Mouse (Mus musculus): ENCODE measurements around the gene Med15. TPM values are rescaled to one million over a fixed set of nuclear protein-coding genes. Genes with fewer than 3 reads are reported as not detected.

Med15 gene
- total and polyA plus RNA-seq, 2 experiments from 2014 or later = 18.6 to 40.2 TPM

DNA sequence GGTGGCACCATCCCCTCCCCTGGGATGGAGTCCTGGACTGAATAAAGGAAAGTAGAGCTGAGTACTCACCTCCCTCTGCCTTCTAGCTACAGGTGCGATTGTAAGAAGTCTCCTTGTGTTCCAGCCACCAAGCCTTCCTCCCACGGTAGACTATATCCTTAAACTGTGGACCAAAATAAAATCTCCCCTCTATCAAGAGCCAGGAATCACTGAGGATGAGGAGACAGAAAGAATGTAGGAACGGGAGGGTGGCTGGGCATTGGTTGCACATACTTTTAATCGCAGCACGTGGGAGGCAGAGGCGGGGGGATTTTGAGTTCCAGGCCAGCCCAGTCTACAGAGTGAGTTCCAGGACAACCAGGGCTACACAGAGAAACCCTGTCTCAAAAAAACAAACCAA lies 260 bp downstream of the Med15 start:
- Histone ChIP-seq H3K9ac (replicated peaks; ENCODE audit: low read depth, low read length) (no peak overlapping the region), H3K36me3 (replicated peaks; ENCODE audit: control insufficient read depth, insufficient read depth, low read length) (no peaks in the 10 kb centered on the region), H3K27me3 (ENCODE audit: control insufficient read depth, insufficient read depth, low read length) (no peaks in the 10 kb centered on the region), H3K4me1 (ENCODE audit: control insufficient read depth, insufficient read depth) (no peaks in the 10 kb centered on the region), H3K4me2 (ENCODE audit: low read depth, low read length) (no peak overlapping the region), H3K27ac (ENCODE audit: low read depth) (no peak overlapping the region), H3K4me3 (ENCODE audit: low read depth, low read length) (no peak overlapping the region), H3K9me3 (replicated peaks; ENCODE audit: control insufficient read depth, low read length) (no peaks in the 10 kb centered on the region)
- DNase-seq (ENCODE audit: low spot score) (no peak), ATAC-seq (ENCODE audit: insufficient read depth, low read depth) (no peak)
- WGBS = 56% methylated on average over 6 of the region's 6 CpGs
- TF ChIP-seq CTCF (IDR thresholded peaks at IDR 0.05; ENCODE audit: low read depth) (no peak), EP300 (IDR thresholded peaks at IDR 0.05; ENCODE audit: low read depth) (no peak)

DNA sequence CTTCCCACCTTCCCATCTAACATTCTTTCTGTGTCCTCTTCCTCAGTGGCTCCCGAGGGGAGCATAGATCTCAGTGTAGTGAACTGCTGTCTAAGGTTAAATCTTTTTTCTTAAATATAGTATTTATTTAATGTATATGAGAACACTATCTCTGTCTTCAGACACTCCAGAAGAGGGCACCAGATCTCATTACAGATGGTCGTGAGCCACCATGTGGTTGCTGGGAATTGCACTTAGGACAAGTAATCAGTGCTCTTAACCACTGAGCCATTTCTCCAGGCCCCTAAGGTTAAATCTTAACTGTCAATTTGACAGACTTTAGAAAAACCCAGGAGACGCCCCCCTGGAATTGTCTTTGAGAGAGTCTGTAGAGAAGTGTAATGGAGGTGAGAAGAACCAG lies 670 bp downstream of the Med15 start:
- H3K4me3 ChIP-seq (ENCODE audit: low read depth, low read length) = no peak overlapping the region
- no peaks in the 10 kb centered on the region for H3K9me3 ChIP-seq (replicated peaks; ENCODE audit: control insufficient read depth, low read length)
- 0 out of 2 replicates have a peak, but pooled peaks have one; percentile 9 for TF ChIP-seq CTCF (IDR thresholded peaks at IDR 0.05; ENCODE audit: low read depth)
- TF ChIP-seq EP300 (IDR thresholded peaks at IDR 0.05; ENCODE audit: low read depth) = no peak
- H3K27ac ChIP-seq (ENCODE audit: low read depth) = no peak overlapping the region
- H3K9ac ChIP-seq (replicated peaks; ENCODE audit: low read depth, low read length) = no peak overlapping the region
- DNase-seq (ENCODE audit: low spot score) = no peak
- no peaks in the 10 kb centered on the region for H3K36me3 ChIP-seq (replicated peaks; ENCODE audit: control insufficient read depth, insufficient read depth, low read length)
- ATAC-seq (ENCODE audit: insufficient read depth, low read depth) = no peak
- no peak overlapping the region for H3K4me2 ChIP-seq (ENCODE audit: low read depth, low read length)
- WGBS = 40% methylated on average over 3 of the region's 3 CpGs
- no peaks in the 10 kb centered on the region for H3K27me3 ChIP-seq (ENCODE audit: control insufficient read depth, insufficient read depth, low read length)
- 0 out of 2 replicates have a peak, but pooled peaks cover 2% of the 10 kb centered on the region for H3K4me1 ChIP-seq (ENCODE audit: control insufficient read depth, insufficient read depth)

DNA sequence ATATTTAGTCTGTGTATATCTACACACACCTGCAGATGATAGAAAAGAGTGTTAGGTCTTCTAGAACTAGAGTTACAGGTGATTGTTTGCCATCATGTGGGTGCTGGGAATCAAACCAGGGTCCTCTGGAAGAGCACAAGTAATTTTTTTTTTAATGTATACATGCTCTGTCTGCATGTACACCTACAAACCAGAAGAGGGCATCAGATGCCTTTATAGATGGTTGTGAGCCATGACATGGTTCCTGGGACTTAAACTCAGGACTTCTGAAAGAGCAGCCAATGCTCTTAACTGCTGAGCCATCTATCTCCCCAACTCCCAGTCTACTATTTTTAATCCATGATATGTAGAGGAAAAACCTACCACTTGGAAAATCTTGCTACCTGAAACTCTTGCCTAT lies 2.7 kb downstream of the Med15 start:
- H3K9me3 ChIP-seq (replicated peaks; ENCODE audit: control insufficient read depth, low read length) = no peaks in the 10 kb centered on the region
- H3K9ac ChIP-seq (replicated peaks; ENCODE audit: low read depth, low read length) = no peak overlapping the region
- no peaks in the 10 kb centered on the region for H3K27me3 ChIP-seq (ENCODE audit: control insufficient read depth, insufficient read depth, low read length)
- no peaks in the 10 kb centered on the region for H3K36me3 ChIP-seq (replicated peaks; ENCODE audit: control insufficient read depth, insufficient read depth, low read length)
- no peak overlapping the region for H3K4me3 ChIP-seq (ENCODE audit: low read depth, low read length)
- TF ChIP-seq EP300 (IDR thresholded peaks at IDR 0.05; ENCODE audit: low read depth) (no peak), CTCF (IDR thresholded peaks at IDR 0.05; ENCODE audit: low read depth) (no peak)
- 0 out of 2 replicates have a peak, but pooled peaks cover 5% of the 10 kb centered on the region for H3K4me1 ChIP-seq (ENCODE audit: control insufficient read depth, insufficient read depth)
- DNase-seq (ENCODE audit: low spot score) (no peak), ATAC-seq (ENCODE audit: insufficient read depth, low read depth) (no peak)
- H3K27ac ChIP-seq (ENCODE audit: low read depth) = no peak overlapping the region
- H3K4me2 ChIP-seq (ENCODE audit: low read depth, low read length) = no peak overlapping the region

DNA sequence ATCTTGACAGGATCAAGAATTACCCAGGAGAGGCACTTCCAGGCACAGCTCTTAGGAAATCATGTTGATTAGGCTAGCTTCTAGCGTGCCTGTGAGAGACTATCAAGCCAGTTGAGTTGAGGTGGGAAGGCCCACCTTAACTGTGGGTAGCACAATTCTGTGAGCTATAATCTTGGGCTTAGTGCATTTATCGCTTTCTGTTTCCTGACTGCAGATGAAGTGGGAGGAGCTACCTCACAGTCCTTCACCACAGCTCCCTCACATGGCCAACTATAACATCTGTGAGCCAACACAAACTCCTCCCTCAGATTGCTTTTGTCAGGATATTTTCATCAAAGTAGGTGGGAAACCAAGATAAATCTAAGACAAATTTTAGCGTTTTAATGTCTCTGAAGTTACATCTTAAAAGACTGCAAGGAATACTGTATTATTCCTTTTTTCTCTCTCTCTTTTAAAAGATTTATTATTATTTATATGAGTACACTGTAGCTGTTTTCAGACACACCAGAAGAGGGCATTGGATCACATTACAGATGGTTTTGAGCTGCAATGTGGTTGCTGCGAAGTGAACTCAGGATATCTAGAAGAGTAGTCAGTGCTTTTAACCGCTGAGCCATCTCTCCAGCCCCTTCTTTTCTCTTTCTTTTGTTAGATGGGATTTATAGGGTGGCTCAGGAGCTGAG lies 5.4 kb downstream of the Med15 start:
- Histone ChIP-seq H3K4me3 (ENCODE audit: low read depth, low read length) (no peak overlapping the region), H3K36me3 (replicated peaks; ENCODE audit: control insufficient read depth, insufficient read depth, low read length) (no peaks in the 10 kb centered on the region), H3K4me2 (ENCODE audit: low read depth, low read length) (peak overlapping the region; percentile 44), H3K9ac (replicated peaks; ENCODE audit: low read depth, low read length) (no peak overlapping the region), H3K9me3 (replicated peaks; ENCODE audit: control insufficient read depth, low read length) (no peaks in the 10 kb centered on the region), H3K27ac (ENCODE audit: low read depth) (no peak overlapping the region), H3K27me3 (ENCODE audit: control insufficient read depth, insufficient read depth, low read length) (no peaks in the 10 kb centered on the region), H3K4me1 (ENCODE audit: control insufficient read depth, insufficient read depth) (0 out of 2 replicates have a peak, but pooled peaks cover 5% of the 10 kb centered on the region)
- ATAC-seq (ENCODE audit: insufficient read depth, low read depth) (0 out of 2 replicates have a peak, but pooled peaks have one; percentile 36), DNase-seq (ENCODE audit: low spot score) (peak; percentile 79)
- TF ChIP-seq EP300 (IDR thresholded peaks at IDR 0.05; ENCODE audit: low read depth) (no peak), CTCF (IDR thresholded peaks at IDR 0.05; ENCODE audit: low read depth) (peak; percentile 59)
- 9% methylated on average over 5 of the region's 5 CpGs for WGBS

DNA sequence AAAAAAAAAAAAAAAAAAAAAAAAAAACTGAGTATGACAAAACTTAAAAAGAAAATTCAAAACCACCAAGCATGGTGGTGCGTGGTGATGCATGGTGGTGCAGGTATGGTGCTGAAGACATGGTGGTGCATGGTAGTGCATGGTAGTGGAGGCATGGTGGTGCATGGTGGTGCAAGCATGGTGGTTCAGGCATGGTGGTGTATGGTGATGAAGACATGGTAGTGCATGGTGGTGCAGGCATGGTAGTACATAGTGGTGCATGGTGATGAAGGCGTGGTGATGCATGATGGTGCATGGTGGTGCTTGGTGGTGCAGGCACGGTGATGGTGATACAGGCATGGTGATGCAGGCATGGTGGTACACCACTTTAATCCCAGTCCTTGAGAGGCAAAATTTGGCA lies 8.2 kb downstream of the Med15 start:
- Histone ChIP-seq H3K36me3 (replicated peaks; ENCODE audit: control insufficient read depth, insufficient read depth, low read length) (no peaks in the 10 kb centered on the region), H3K9me3 (replicated peaks; ENCODE audit: control insufficient read depth, low read length) (no peaks in the 10 kb centered on the region), H3K4me3 (ENCODE audit: low read depth, low read length) (no peak overlapping the region), H3K4me1 (ENCODE audit: control insufficient read depth, insufficient read depth) (peaks cover 20% of the 10 kb centered on the region), H3K4me2 (ENCODE audit: low read depth, low read length) (no peak overlapping the region), H3K9ac (replicated peaks; ENCODE audit: low read depth, low read length) (no peak overlapping the region), H3K27me3 (ENCODE audit: control insufficient read depth, insufficient read depth, low read length) (no peaks in the 10 kb centered on the region), H3K27ac (ENCODE audit: low read depth) (no peak overlapping the region)
- DNase-seq (ENCODE audit: low spot score) (no peak), ATAC-seq (ENCODE audit: insufficient read depth, low read depth) (no peak)
- 88% methylated on average over 3 of the region's 3 CpGs for whole genome bisulfite sequencing
- TF ChIP-seq CTCF (IDR thresholded peaks at IDR 0.05; ENCODE audit: low read depth) = no peak
- no peak for TF ChIP-seq EP300 (IDR thresholded peaks at IDR 0.05; ENCODE audit: low read depth)

DNA sequence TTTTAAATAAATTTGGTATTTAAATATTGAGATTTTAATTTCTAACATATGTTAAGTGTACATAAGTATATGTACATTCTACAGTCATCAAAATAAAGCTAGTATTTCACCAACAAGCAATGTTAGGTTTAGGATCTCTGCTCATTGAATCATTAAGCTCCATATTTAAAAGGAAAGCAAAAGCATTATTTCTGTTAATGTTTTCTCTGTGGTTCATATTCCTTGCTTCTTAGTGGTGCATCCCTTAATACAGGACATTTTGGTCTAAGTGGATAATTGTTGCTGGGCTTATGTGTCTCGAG lies 9.4 kb downstream of the Med15 start:
- no peak for ATAC-seq (ENCODE audit: insufficient read depth, low read depth)
- H3K9me3 ChIP-seq (replicated peaks; ENCODE audit: control insufficient read depth, low read length) = no peaks in the 10 kb centered on the region
- 70% methylated on average over 1 of the region's 1 CpGs for WGBS
- no peak overlapping the region for H3K9ac ChIP-seq (replicated peaks; ENCODE audit: low read depth, low read length)
- no peaks in the 10 kb centered on the region for H3K36me3 ChIP-seq (replicated peaks; ENCODE audit: control insufficient read depth, insufficient read depth, low read length)
- no peaks in the 10 kb centered on the region for H3K27me3 ChIP-seq (ENCODE audit: control insufficient read depth, insufficient read depth, low read length)
- TF ChIP-seq EP300 (IDR thresholded peaks at IDR 0.05; ENCODE audit: low read depth) (no peak), CTCF (IDR thresholded peaks at IDR 0.05; ENCODE audit: low read depth) (no peak)
- H3K4me1 ChIP-seq (ENCODE audit: control insufficient read depth, insufficient read depth) = peaks cover 20% of the 10 kb centered on the region
- no peak overlapping the region; the same call in 1 of the 2 replicates for H3K4me3 ChIP-seq (ENCODE audit: low read depth, low read length)
- DNase-seq (ENCODE audit: low spot score) = no peak
- H3K4me2 ChIP-seq (ENCODE audit: low read depth, low read length) = peak overlapping the region; percentile 93; the same call in 1 of the 2 replicates
- H3K27ac ChIP-seq (ENCODE audit: low read depth) = no peak overlapping the region
